21 mouse cellular contexts compared by ENCODE assay signal in the genomic region with DNA sequence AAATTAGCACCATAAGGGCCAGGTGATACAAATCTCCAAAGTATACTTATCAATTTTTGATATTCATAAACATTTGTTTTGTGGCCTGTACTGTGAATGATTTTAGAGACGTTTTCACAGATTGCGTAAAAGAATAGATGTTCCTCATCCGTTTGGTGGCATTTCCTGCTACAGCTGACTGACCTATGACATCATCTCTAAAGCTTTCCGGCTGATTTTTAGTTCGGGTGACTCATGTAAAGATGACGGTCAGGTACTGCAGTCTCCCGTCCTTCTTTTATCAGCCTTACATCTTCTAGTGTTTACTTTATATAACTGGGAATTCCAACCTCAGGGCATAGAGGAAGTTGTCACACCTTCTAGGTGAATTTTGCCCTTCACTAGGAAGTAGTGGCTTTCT.
DNase-seq lines count a peak whose midpoint lies in the region; ATAC-seq and TF ChIP-seq lines count a peak whose summit lies in the region.
"Had no signal": no experiment of that assay in that cellular context is flagged by ENCODE, and none has a peak within 500 bp of the region (broad histone marks: within the 10 kb centered on the region; RNA-seq: fewer than 3 reads in every experiment).

No protein-coding gene starts in this region.

- peak; percentile 18 for DNase-seq in lung, postnatal 0 days (ENCODE audit: low spot score)
- DNase-seq in lung, postnatal 25 days (ENCODE audit: low spot score): no peak
- no peak for DNase-seq in CH12.LX (ENCODE audit: extremely low read depth)
- DNase-seq in splenic B cell, adult 2 months (ENCODE audit: low read depth, low spot score): peak; percentile 3
- DNase-seq in adrenal gland, postnatal 4 days (ENCODE audit: low spot score in 2 of 2): no peak
- no peak for DNase-seq in neural tube, embryonic 10.5 days (ENCODE audit: extremely low spot score, low spot score)
- DNase-seq: adrenal gland, postnatal 10 days; cerebellum, adult 18-20 months; cerebellum, adult 9-11 months; cerebellum, postnatal 36 days; gastrocnemius, postnatal 10 days; heart, adult 2 months; heart, postnatal 14 days had no signal

- no peak for TF ChIP-seq CTCF in lung, postnatal 0 days (IDR thresholded peaks at IDR 0.05)
- TF ChIP-seq CTCF in CH12.LX (conservative IDR thresholded peaks at IDR 0.05 in 1 of 2, IDR thresholded peaks at IDR 0.05 in 1 of 2; ENCODE audit: low read depth in 2 of 2, low read length in 2 of 2): no peak

- TF ChIP-seq EP300 in lung, postnatal 0 days (IDR thresholded peaks at IDR 0.05): no peak
- no peak for TF ChIP-seq EP300 in CH12.LX (IDR thresholded peaks at IDR 0.05; ENCODE audit: low read length)

- H3K27me3 ChIP-seq in lung, postnatal 0 days (replicated peaks; ENCODE audit: insufficient read depth, low read length): no peaks in the 10 kb centered on the region
- H3K27me3 ChIP-seq in CH12.LX (replicated peaks): no peaks in the 10 kb centered on the region
- H3K27me3 ChIP-seq in splenic B cell, adult 2 months (ENCODE audit: control insufficient read depth, insufficient read depth, low read length, poor library complexity, severe bottlenecking): no peaks in the 10 kb centered on the region
- no peaks in the 10 kb centered on the region for H3K27me3 ChIP-seq in neural tube, embryonic 15.5 days (replicated peaks)
- H3K27me3 ChIP-seq: heart, embryonic 15.5 days; hindbrain, embryonic 13.5 days had no signal

- TF ChIP-seq RAD21 in CH12.LX (IDR thresholded peaks at IDR 0.05; ENCODE audit: low read depth, low read length): no peak

- H3K4me3 ChIP-seq in lung, postnatal 0 days (ENCODE audit: low read depth, low read length): no peak overlapping the region
- H3K4me3 ChIP-seq in CH12.LX (replicated peaks in 1 of 3; ENCODE audit: low read depth in 2 of 3, low read length in 2 of 3, poor library complexity in 1 of 3): no peak overlapping the region
- H3K4me3 ChIP-seq in neural tube, embryonic 15.5 days (replicated peaks): no peak overlapping the region
- H3K4me3 ChIP-seq: embryonic facial prominence, embryonic 10.5 days; heart, adult 2 months; heart, embryonic 15.5 days; hindbrain, embryonic 13.5 days had no signal

- 20% methylated on average over 7 of the region's 7 CpGs for WGBS in lung, postnatal 0 days
- 88% methylated on average over 7 of the region's 7 CpGs for WGBS in neural tube, embryonic 15.5 days

- no peaks in the 10 kb centered on the region for H3K9me3 ChIP-seq in lung, postnatal 0 days (ENCODE audit: low read length)
- no peaks in the 10 kb centered on the region for H3K9me3 ChIP-seq in CH12.LX (replicated peaks; ENCODE audit: low read length)
- H3K9me3 ChIP-seq in neural tube, embryonic 15.5 days (replicated peaks): no peaks in the 10 kb centered on the region
- H3K9me3 ChIP-seq: embryonic facial prominence, embryonic 10.5 days; heart, embryonic 15.5 days; hindbrain, embryonic 13.5 days had no signal

- no peak for ATAC-seq in lung, postnatal 0 days
- ATAC-seq in granulocyte monocyte progenitor cell, adult 5-6 weeks (replicated peaks; ENCODE audit: poor library complexity, severe bottlenecking): peak; percentile 55; the same call in 1 of the 2 replicates
- ATAC-seq in neural tube, embryonic 15.5 days (ENCODE audit: low FRiP score): no peak
- ATAC-seq: forebrain, embryonic 14.5 days; intestine, postnatal 0 days had no signal

- H3K4me1 ChIP-seq in lung, postnatal 0 days (ENCODE audit: insufficient read depth, low read depth, low read length): no peaks in the 10 kb centered on the region
- peaks cover 0 to 7% of the 10 kb centered on the region in 2 experiments; a peak in 3 of 4 replicates for H3K4me1 ChIP-seq in CH12.LX (ENCODE audit: control insufficient read depth in 1 of 2, insufficient read depth in 2 of 2)
- H3K4me1 ChIP-seq in neural tube, embryonic 15.5 days: no peaks in the 10 kb centered on the region
- H3K4me1 ChIP-seq: embryonic facial prominence, embryonic 10.5 days; heart, embryonic 15.5 days; hindbrain, embryonic 13.5 days had no signal

- TF ChIP-seq POLR2A in CH12.LX (IDR thresholded peaks at IDR 0.05; ENCODE audit: low read depth, low read length): no peak

- no peaks in the 10 kb centered on the region for H3K79me2 ChIP-seq in CH12.LX (replicated peaks; ENCODE audit: control insufficient read depth, extremely low read depth, insufficient read depth, poor library complexity, severe bottlenecking)

- H3K36me3 ChIP-seq in lung, postnatal 0 days (ENCODE audit: insufficient read depth, low read length): no peaks in the 10 kb centered on the region
- H3K36me3 ChIP-seq in CH12.LX (replicated peaks in 1 of 2; ENCODE audit: control insufficient read depth in 1 of 2, insufficient read depth in 1 of 2, low read length in 1 of 2): no peaks in the 10 kb centered on the region
- H3K36me3 ChIP-seq in splenic B cell, adult 2 months (ENCODE audit: control insufficient read depth, insufficient read depth, low read length, poor library complexity, severe bottlenecking): no peaks in the 10 kb centered on the region
- no peaks in the 10 kb centered on the region for H3K36me3 ChIP-seq in neural tube, embryonic 15.5 days
- H3K36me3 ChIP-seq: embryonic facial prominence, embryonic 10.5 days; heart, embryonic 15.5 days; hindbrain, embryonic 13.5 days had no signal

- H3K4me2 ChIP-seq in lung, postnatal 0 days (replicated peaks; ENCODE audit: low read depth, low read length): no peak overlapping the region
- peak overlapping the region; percentile 46; the same call in 1 of the 2 replicates for H3K4me2 ChIP-seq in CH12.LX (ENCODE audit: insufficient read depth, low read depth, poor library complexity, severe bottlenecking)
- no peak overlapping the region for H3K4me2 ChIP-seq in neural tube, embryonic 15.5 days
- H3K4me2 ChIP-seq: heart, embryonic 11.5 days; heart, embryonic 15.5 days; hindbrain, embryonic 13.5 days had no signal

- no peak overlapping the region for H3K9ac ChIP-seq in lung, postnatal 0 days (replicated peaks; ENCODE audit: low read depth)
- no peak overlapping the region for H3K9ac ChIP-seq in CH12.LX (ENCODE audit: insufficient read depth, low read depth)
- no peak overlapping the region for H3K9ac ChIP-seq in neural tube, embryonic 15.5 days (replicated peaks)
- H3K9ac ChIP-seq: heart, embryonic 15.5 days; hindbrain, embryonic 13.5 days had no signal

- in situ Hi-C loops in CH12.LX (cut with MboI; ENCODE audit: low pct_ligation_motif_present, low pct_unique_long_range_greater_than_20kb, low sequenced_read_pairs): loop anchor here (25.0 kb wide), 1 partner anchor 396 kb away; no protein-coding TSS in a partner anchor

- dilution Hi-C loops in CH12.LX (cut with MboI; ENCODE audit: extremely low pct_ligation_motif_present, extremely low pct_unique_long_range_greater_than_20kb, low sequenced_read_pairs): no loop called here

- H3K27ac ChIP-seq in lung, postnatal 0 days (ENCODE audit: low read length): no peak overlapping the region
- no peak overlapping the region for H3K27ac ChIP-seq in CH12.LX (ENCODE audit: insufficient read depth, low read depth)
- H3K27ac ChIP-seq in neural tube, embryonic 15.5 days (replicated peaks): no peak overlapping the region
- H3K27ac ChIP-seq: embryonic facial prominence, embryonic 10.5 days; heart, adult 2 months; heart, embryonic 15.5 days; hindbrain, embryonic 13.5 days had no signal

TF ChIP-seq in CH12.LX, 34 proteins besides CTCF, POLR2A, EP300 and RAD21:
- TF ChIP-seq ETS1 (conservative IDR thresholded peaks at IDR 0.05; ENCODE audit: low read depth, low read length) (peak; percentile 52), MAZ (IDR thresholded peaks at IDR 0.05; ENCODE audit: low read depth, low read length) (no peak), JUND (conservative IDR thresholded peaks at IDR 0.05; ENCODE audit: low read depth, low read length) (peak; percentile 69), JUN (IDR thresholded peaks at IDR 0.05; ENCODE audit: insufficient read depth, low read depth, low read length) (peak; percentile 71), ELF1 (IDR thresholded peaks at IDR 0.05; ENCODE audit: low read depth, low read length) (peak; percentile 27; the same call in 1 of the 2 replicates)

Comparison
In these comparisons a context has a peak if more than half of its experiments do, and no peak if none do; other contexts are left out.
1. DNase-seq: peak in lung, postnatal 0 days (single experiment) and splenic B cell, adult 2 months (single experiment); none in lung, postnatal 25 days (single experiment), CH12.LX (single experiment), adrenal gland, postnatal 4 days (0 of 2) and neural tube, embryonic 10.5 days (single experiment).